Mouse (Mus musculus) erythroblast, embryonic 14.5 days (primary cell): ENCODE data around the gene Hypk.

Experiments used
- GATA1 ChIP-seq: IDR thresholded peaks from 2 replicates; pipeline ENCODE4 v1.6.1; 2012; ENCODE audit warnings: low read length, inconsistent platforms, mixed read lengths
- TAL1 ChIP-seq: IDR thresholded peaks from 3 replicates; pipeline ENCODE4 v1.6.1; 2012; ENCODE audit warnings: low read length, inconsistent platforms, mixed read lengths

DNA sequence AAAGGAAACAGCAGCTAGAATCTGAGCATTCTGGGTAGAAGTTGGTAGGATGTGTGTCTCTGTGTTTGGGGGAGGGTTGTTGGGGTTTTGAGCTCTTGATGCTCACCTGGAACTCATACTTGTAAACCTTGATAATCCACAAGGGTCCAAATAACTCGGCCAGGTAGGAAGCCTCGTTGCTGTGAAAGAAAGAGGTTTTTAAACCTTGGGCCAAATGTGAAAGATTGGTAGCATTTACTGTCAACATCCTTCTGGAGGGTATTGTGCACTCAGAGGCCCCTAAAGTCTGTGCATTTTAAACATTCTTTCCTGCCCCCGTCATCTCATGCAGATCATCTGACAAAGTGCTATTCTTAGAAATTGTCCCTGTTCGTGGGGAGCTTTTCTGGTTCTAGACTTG is at the start of gene Hypk:
- no peak for TF ChIP-seq GATA1
- TF ChIP-seq TAL1: no peak
